Mouse (Mus musculus): ENCODE data around the gene Arhgap24.

Gene Arhgap24

DNA sequence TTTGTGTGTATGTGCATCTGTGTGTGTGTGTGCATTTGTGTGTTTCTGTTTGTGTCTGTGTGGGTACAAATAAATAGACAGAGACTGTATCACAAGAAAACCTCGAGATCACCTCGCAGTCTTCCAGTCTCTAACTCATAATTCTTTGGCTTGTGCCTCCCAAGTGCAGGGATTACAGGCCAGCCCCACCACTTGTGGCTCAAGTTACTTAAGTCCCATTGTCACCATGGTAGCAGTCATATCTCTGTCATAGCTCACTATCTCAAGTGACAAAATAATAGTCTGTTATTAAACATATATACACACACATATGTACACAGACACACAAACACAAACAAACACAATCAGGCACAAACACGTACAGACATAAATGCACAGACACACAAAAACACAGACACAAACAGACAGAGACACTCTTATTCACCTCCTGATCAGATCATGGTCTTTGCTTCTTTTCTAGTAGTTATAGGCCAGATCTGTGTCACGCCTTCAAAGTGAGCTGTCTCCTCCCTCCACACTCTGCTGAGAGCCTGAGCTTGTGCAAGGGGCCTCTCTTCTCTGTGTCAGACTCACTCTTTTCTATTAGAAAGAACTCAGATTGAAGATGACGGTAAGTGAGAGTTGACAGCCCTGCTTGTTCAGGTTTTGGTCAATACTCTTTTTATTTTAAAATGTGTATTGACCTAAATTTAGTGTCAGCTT is 261.5 kb downstream of the Arhgap24 start:
- DNase-seq (ENCODE audit: low read depth, low spot score): no peak

DNA sequence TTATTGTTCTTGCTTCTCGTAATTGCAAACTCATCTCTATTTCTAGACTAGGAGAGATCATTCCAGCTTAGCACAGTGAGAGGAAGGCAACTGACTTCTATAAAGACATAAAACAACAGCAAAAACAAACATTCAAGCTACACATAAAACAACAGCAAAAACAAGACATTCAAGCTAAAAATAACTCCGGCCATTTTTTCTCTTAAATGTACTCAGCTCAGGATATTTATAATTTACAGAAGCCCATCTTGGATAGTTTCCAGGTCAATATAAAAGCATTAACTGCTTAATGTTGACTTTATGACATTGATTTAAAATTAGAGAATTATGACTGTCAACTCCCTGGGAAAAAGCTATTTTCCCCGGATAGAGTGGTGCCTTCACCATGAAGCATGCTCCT is 262.2 kb downstream of the Arhgap24 start:
- no peak for DNase-seq (ENCODE audit: low read depth, low spot score)

DNA sequence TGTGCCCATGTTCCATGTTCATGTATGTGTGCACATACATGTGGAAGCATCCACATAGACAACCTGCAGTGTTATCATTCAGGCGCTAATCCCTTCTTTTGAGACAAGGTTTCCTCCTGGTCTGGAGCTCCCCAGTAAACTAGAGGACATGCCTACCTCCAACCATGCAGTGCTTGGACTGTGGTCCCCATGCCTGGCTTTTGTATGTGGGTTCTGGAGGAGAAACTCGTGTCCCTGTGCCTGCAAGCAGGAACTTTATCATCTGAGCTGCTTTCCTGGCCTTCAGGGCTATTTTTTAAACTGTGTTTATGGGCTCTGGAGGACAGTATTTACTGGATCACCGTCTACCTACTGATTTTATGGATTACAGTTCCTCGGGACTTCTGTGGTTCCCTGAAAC is 262.9 kb downstream of the Arhgap24 start:
- DNase-seq (ENCODE audit: low read depth, low spot score): no peak

DNA sequence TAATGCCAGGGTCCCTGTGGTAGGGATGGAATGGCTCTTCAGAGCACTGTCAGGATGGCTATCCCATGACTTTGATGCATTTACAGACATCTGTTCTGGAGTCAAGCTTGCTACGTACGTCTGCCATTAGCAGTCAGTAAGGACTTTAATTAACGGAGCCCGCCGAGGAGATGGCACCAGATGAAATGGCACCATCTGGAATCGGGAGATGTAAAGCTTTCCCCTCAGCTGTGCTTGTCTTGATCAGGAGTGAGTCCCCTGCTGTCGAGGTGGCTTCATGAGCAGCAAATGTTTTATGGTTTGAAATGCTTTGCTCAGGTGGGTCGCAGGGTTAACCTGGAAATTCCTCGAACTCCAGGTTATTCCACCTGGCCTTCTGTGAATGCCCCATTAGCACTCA is 267.0 kb downstream of the Arhgap24 start:
- DNase-seq (ENCODE audit: low read depth, low spot score): no peak

DNA sequence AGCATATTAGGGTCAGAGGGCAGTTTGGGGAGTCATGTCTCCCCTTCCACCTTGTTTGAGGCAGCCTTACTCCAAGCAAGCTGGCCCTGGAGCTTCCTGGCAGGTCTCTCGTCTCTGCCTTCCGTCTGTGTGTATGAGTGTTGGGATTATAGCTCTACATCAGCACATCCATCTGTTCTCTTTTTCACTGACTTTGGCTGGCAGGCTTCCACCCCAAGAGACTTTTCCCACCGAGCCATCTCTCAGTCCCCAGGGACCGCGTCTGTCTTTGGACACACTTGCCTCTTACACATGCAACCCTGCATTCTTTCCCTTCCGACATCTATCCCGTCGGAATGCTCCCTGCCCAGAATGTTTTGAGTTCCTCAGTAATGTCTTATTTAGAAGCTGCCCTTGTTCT is 267.8 kb downstream of the Arhgap24 start:
- no peak for DNase-seq (ENCODE audit: low read depth, low spot score)

DNA sequence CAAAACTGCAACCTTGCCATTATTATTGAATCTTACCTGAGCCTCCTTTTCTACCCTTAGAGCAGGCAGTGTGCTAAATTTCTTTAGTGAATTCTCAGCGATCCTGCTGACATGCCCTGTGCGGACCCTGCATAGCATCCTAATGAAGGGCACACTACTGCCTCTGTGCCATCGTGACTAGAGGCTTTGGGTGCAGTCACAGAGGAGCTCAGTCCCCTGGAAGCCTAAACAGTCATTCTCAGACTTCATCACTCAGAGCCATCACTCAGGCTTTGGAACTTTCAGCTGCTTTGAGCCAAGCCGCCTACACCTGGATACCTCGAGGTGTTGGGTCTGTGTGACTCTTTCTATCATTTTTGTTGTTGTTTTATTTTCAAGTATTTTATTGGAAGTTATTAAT is 269.5 kb downstream of the Arhgap24 start:
- DNase-seq (ENCODE audit: low read depth, low spot score): no peak

DNA sequence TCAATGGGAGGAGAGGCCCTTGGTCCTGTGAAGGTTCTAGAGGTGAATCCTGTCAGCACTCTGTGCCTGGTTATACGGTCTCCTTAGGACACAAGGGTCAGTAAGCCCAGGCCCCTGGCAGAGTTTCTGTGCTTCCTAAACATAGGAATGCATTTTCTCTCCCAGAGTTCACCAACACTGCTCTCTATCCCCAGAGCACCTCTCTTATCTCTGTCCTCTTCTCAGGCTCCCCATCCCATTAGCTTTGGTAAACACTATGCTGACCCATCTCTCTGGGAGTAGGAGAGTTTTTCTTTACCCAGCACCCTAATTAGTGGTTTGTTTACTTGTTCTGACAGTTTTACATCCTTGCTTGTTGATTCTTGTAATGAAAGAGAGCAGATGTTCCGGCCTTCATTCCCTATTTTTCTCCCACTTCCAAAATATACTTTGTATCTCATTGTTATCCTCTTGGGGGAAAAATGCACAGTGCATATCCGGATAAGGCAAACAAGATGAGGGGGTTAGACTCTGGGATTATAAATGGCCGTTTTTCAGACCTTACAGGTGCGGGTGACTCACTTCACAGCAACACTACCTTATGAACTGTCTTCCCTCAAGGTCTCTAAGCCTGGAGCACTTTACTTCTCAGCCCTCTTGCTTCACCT is 270.6 kb downstream of the Arhgap24 start:
- DNase-seq (ENCODE audit: low read depth, low spot score): no peak

DNA sequence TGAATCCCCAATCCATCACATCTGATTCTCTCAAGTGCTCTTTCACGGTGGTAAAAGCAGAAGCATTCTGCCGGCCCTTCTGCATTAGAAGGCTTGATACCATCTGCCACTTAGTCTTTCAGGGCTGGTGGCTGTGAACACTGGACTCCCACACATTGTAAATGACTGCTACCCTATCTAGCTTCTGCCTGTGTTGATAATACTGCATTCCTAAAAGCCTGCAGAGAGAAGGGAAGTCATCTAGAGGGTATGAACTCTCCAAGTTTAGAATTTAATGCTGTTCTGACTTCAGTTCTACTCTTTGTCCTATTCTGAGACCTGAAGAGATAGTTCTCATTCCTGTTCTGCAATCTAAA is 271.1 kb downstream of the Arhgap24 start:
- DNase-seq (ENCODE audit: low read depth, low spot score): no peak

DNA sequence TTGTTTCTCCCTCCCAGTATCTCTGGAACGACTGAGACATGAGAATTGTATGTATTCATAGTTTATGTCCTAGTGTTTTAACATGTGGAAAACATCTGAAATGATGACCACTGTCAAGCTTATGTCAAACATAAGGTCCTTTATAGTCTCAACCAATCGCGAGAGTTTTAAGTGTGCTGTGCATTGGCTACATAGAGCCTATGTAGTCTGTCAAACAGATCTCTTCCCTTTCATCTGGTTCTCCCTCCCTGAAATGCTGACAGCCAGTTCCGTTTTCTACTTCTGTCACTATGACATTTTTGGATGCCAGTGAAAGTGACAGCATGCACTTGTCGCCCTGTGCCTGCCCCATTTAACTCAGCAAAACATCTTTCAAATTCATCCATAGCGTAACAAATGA is 275.8 kb downstream of the Arhgap24 start:
- DNase-seq (ENCODE audit: low read depth, low spot score): no peak

DNA sequence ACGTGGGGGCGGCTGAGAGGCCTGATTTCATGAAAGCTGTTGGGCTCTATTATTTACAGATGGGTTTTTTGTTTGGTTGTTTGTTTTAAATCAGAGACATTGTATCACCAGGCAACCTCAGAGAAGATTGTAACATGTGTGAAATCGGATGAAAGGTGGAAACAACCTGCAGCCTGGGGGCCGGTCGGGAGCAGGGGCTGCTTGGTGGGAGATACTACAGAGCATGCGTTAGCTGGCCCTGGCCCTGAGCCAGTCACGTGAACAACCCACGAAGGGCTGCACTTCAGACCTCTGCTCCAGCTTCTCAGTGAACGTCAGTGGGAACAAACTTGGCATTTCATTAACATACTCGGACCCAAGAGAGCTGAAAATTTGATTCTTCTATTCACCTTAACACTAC is 284.5 kb downstream of the Arhgap24 start:
- DNase-seq (ENCODE audit: low read depth, low spot score): no peak

DNA sequence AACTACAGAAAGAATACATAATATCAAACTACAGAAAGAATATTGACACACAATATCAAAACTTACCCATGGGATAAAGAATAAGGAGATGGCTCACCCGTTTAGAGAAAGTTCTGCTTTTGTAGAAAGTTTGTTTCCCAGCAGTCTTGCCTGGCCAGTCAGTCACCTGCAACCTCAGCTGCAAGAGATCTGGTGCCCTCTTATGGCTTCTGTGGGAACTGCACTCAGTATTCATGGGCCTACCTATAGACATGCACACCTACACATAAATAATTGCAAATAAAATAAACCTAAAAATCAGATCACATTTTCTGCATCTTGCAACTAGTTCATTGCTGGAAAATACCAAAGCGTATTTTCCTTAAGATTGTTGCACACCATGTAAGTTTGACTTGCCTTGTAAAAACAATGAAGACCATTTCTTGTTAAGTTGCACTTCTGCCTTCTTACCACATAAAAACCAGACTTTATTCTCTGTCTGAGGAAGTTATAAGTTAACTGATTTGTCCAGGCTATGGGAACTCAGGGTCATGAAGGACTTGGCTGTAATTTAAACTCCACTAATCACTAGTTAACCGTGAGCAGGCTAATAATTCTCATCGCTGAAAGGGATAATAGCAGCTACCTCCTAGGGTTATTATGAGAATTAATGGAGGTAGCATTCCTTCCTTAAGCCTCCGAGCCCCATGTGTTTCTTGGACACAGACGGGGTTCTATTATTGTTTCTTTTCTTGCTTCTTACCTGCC is 285.3 kb downstream of the Arhgap24 start:
- peak; percentile 64 for DNase-seq (ENCODE audit: low read depth, low spot score)

DNA sequence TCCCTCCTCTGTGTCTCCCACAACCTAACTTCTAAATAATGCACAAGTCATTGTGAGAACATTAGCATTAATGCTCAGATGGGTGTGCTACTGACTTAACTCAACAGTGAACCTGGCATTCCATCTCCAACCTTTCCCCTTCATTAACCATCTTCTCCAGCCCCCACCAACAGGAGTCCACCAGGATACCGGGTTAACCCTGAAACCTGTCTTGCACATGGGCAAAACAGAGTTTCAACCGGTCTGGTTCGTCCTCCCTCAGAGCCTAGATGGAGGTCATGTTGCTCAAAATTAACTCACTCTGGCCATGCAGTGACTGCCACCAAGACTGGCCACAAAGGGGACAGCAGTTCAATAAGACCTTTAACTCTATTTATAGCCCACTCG is 285.9 kb downstream of the Arhgap24 start:
- DNase-seq (ENCODE audit: low read depth, low spot score): no peak

DNA sequence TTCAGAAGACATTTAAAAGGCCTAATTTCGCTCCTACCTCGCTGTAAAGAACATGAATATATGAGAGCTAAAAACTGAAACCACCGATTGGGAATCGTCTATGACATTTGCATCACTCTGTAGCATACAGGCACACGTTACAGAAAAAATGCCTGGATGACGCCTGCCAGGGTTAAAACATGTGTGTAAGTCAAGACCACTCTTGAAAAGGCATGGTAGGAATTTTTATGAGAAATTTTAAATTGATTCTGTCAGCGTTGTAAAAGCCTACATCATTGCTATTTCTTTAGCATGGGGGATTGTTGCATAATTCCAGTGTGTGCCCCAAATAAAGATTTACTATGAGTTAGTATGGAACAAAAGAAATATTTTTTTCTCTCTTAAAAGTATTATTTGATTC is 286.6 kb downstream of the Arhgap24 start:
- DNase-seq (ENCODE audit: low read depth, low spot score): no peak

DNA sequence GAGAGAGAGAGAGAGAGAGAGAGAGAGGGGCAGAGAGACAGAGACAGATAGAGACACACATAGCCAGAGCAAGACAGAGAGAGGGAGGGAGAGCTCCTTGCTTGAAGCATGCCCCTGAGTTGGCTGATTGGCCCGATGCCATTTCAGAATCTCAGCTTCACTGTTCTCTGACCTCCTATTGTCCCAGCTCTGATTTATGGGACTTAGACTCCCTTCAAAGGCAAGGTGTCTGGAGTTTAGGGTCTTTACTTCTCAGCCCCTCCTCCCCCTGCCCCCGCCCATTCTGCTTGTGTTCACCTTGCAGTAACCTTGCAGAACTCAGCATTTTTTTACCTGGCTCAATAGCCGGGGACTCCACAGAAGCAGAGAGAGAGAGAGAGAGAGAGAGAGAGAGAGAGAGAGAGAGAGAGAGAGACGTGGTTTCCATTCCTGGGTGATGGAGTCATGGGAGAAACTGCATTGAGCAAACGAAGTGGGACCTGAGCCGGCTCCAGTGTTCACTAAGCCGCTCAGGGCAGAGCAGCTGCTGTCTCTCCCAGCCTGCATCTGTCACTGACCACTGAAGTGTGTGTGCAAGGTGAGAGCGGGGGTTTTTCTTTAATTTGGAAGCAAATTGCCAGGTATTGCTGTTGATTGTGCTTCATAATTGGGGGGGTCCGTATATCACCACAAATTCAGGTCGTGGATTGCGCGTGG is 287.3 kb downstream of the Arhgap24 start:
- DNase-seq (ENCODE audit: low read depth, low spot score): no peak

DNA sequence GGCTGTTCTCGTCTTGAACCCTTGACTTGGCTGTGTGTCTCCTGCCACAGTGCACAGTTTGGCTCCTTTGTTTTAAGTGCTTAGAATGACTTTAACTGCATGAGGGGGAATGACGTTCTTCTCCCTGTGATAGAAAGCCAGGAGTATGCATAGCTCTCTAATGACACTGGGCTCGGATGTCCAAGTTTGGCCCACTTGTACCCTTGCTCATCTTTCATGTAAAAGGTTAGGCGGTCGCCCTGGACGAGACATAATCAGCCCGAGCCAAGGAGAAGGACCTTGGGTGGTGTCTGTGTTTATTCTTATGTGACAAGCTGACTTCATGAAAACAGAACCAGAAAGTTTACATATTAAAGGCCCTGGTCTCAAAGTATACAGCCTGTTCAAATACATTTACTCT is 289.4 kb downstream of the Arhgap24 start:
- DNase-seq (ENCODE audit: low read depth, low spot score): no peak

DNA sequence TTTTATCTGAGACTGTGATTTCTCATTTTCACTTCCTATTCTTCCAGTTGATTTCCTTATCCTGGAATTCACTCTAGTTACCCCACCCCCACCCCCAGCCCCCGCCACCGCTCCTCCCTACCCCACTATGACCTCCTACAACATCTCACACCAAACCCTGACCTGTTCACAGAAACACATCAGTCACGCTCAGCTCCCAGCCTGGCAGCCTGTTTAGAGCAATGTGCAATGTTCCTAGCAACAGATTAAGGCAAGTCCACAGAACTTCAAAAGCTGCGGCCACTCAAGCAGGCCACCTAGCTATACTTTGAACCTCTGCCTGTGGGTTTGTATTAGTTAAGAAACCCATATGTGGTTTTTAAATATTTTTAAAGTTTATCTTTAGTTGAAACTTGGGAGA is 293.3 kb downstream of the Arhgap24 start:
- DNase-seq (ENCODE audit: low read depth, low spot score): no peak

DNA sequence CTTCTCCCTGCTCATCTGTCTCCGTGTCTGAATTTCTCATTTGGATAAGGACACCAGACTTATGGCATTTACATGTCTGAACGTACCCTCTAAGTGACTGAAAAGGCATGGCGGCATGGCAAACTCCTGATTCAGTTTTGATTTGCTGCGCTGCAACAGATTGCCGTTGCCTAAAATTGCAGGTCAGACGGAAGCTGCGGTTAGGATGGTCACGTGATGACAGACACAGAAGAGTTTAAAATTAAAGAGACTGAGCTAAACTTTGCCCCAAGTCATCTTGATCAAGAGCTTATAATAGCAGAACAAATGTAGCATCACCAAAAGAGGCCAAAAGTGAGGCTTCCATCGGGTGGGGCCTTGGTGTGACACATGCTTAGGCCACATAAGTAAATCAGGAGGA is 296.1 kb downstream of the Arhgap24 start:
- DNase-seq (ENCODE audit: low read depth, low spot score): no peak

DNA sequence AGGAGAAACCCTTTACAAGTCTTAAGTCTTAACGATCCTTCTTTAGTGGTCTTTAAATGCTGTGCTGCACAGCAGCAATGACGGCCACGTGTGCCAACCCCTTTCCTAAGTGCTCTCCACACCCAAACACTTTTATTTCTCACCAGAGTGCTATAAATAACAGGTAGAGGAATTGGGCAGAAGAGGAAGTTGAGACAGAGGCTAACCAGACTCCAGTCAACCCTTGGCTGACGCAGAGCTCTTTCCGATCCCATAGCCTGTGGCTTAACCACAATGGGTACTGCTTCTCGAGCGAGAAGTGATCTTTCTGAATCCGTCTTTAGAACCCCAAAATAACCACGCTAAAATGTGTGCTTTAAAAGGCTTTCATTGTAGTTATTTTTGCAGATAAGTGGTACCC is 296.7 kb downstream of the Arhgap24 start:
- no peak for DNase-seq (ENCODE audit: low read depth, low spot score)

DNA sequence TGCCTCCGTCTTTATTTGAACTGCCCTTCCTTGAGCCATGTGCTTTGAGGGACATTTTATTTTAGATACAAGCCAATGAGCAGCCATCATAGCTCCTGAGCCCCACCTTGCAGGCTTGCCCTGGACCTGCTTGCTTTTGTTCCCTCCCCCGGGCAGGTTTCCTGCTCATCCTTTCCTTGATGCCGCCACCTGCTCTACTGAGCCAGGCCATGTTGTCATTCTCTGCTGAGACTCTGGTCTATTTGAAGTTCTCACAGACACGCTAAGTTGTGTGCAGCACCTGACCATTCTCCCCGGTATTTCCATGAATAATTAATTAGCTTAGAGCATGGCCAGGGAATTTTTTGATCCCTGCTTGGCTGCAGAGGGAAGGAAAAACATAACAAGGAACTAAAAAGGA is 297.1 kb downstream of the Arhgap24 start:
- DNase-seq (ENCODE audit: low read depth, low spot score): no peak

DNA sequence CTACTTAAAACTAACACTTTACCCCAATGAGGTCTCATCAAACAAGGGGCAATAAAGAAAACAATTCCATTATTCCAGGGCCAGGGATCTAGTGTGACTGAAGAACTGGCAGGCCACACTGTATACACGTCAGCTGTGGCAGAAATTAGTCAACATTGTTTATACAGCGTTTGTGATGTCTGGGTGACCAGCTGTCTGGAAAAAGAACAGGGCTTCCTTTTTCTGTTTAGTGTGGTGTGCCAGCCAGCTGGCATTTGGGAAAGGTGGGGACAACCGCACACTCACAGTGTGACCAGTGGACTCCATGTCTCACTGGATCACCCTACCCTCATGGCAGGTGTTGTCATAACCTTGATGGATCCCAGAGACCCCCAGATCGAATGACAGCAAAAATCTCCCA is 302.4 kb downstream of the Arhgap24 start:
- no peak for DNase-seq (ENCODE audit: low read depth, low spot score)

DNA sequence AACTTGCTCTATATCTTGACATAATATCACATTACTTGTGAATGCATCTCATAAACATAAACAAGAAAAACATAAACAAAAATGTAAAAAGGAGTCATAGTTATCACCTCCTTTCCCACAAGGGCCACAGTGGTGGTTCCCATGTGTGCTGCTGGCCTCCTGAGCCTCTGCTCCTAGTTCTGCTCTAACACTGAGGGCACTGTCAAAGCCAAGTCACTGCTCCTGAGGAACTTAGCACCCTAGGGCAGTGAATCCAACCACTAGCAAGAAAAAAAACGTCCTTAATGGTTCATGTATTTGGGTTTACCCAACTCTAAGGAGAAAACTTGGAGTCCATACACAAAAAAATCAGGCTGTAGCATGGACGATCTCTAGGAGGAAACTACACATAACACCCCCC is 304.9 kb downstream of the Arhgap24 start:
- no peak for DNase-seq (ENCODE audit: low read depth, low spot score)

DNA sequence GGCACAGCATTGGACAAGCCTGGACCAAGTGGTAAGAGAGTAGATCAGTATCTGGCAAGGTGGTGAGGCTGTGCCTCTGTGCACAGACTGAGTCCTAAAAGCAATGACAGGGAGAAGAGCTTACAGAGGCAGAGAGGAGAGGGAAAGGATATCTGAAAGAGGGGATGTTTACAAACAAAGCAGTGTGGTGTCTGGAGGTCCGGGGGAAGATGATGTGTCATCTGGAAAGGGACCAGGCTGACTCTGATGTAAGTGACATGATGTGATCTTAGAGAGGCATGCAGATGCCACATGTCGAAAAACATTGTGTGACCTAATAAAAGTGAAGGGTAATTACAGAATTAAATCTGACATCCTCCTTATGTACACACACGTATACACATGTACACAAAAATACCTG is 307.2 kb downstream of the Arhgap24 start:
- no peak for DNase-seq (ENCODE audit: low read depth, low spot score)

DNA sequence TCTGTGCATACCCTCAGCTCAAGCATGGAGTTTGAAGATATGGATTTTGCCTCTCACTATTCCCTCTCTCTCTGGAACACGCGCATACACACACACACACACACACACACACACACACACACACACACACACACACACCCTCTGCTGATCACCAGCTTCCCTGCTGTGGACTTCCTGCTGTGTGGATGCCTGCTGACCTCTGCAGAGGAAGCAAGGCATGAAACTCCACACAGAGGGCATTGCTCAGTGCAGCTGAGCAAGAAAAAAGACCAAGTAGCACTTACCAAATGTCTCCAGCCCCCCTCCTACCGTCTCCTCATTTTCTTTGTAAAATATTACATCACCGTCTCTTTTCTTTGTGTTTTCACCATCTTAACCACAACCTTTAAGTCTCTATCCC is 310.1 kb downstream of the Arhgap24 start:
- DNase-seq (ENCODE audit: low read depth, low spot score): no peak
